Mouse (Mus musculus): ENCODE data around the gene Cxcl1. TPM values are rescaled to one million over a fixed set of nuclear protein-coding genes. Genes with fewer than 3 reads are reported as not detected.

The Cxcl1 gene
- polyA plus RNA-seq (2015; fragmentation: Nextera tagmentation; extraction: Ambion mirVana): 0.86 TPM in 1 of 2 replicates, not detected in the other

DNA sequence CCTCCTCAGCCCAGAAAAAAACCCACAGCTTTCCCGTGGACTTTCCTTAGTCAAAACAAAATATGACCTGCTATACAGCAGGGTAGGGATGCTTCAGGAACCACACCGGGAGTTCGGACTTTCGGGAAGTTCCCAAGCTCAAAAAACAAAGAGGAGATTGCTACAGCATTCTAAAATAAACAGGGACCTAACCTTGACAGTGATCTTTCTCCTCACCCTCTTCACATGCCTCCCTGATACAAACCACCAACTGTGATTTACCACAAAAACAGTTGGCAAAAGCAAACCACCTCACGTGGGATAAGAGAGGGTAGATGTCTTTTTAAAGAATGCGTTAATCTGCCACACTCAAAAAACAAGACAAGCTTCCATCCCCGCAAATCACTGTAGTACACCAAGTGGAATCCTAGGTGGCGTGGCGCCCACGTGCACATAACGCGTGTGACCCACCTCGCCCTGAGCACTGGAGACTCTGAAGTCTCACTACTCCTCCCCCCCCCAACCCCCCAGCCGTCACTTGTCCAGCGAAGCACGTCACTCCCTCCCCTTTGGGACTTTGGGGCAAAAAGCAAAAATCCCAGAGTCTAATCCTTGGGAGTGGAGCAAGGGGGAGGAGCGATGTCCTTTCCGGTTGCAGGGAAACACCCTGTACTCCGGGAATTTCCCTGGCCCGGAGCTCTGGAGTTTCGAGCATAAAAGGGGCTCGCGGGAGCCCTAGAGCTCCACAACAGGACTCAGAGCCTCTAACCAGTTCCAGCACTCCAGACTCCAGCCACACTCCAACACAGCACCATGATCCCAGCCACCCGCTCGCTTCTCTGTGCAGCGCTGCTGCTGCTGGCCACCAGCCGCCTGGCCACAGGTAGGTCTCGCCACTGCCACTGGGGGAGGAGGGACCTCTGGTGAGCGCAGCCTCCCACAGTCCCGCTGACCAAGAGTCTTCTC is at the start of gene Cxcl1:
Gene Cxcl1, plus strand, starts transcription at position 723 of the 945 bp plus-strand sequence.

DNA sequence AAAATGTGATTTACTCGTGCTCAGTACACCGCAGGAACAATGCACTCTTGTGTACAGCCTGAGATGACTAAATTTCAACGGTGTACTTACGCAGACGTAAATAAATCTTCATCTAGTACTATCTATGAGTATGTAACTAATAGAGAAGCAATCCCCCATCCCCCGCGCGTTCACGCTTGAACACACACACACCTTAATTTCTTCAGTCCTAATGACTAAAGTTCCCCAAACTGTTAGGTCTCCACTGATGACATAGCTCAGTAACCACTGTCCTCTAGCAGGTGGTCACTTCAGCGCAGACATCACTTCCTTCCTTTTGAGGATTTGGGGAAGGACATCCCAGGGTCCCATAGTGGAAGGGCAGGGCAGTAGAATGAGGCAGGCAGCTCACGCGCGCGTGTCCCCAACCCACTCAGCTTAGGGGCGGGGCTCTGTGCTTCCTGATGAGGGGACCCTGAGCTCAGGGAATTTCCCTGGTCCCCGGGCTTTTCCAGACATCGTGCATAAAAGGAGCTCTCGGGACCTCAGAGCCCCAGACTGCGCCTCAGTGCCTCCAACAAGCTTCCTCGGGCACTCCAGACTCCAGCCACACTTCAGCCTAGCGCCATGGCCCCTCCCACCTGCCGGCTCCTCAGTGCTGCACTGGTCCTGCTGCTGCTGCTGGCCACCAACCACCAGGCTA is 12.4 kb downstream of the Cxcl1 start, which contains the start of gene Cxcl2:
Gene Cxcl2, plus strand, starts transcription at position 533 of the 682 bp plus-strand sequence.

DNA sequence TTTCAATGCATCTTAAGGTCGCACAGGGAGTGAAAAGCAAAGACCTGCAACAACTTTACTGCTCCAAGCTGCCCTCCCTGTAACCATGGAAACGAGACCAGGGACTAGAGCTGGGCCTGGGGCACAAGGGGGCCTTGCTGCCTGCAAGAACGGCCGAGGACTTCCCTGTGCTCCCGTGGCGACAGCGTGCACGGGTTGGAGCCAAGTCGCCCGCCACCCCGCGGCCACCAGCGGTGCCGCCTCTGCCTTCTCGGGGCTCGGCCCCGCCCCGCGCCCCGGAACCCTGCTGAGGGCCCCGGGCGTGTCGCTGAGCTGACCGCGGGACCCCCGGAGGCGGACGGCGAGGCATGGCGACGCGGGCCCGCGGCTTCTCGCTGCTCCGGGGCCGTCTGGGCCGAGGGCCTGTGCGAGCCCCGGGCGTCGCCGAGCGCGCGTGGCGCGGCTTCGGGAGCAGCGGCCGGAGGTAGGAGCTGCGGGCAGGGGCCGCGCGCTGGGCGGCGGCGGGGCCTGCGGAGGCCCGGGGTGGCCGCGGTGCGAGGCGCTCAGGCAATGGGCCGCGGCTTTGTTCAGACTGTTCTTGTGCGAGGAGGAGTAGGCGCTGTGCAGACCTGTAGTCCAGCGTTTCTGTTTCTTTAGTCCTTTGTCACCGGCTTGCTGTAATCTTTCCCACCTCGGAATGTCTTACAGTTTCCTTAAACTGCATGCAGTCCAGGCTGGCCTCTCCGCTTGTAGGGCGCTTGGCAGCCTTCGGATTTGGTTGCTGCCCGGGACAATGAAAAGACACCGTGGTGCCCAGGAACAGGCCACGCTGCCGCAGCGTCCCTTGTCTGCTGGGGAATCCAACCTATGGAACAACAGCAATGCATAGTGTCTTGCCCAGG is 40.2 kb downstream of the Cxcl1 start, which contains the start of gene Mthfd2l:
Gene Mthfd2l, plus strand, starts transcription at position 147 of the 881 bp plus-strand sequence.

Other genes with a start within 250 kb of the Cxcl1 start
- 0.52 and 0.75 TPM in 2 replicates for gene Cxcl5, start 131.9 kb upstream of the Cxcl1 start, polyA plus RNA-seq (2015; fragmentation: Nextera tagmentation; extraction: Ambion mirVana)
- 0.52 and 0.71 TPM in 2 replicates for gene Ppbp, start 122.7 kb upstream of the Cxcl1 start, polyA plus RNA-seq (2015; fragmentation: Nextera tagmentation; extraction: Ambion mirVana)
- gene Pf4, start 118.8 kb upstream of the Cxcl1 start, polyA plus RNA-seq (2015; fragmentation: Nextera tagmentation; extraction: Ambion mirVana): 77.7 and 111 TPM in 2 replicates
- gene Cxcl3, start 105.1 kb upstream of the Cxcl1 start, polyA plus RNA-seq (2015; fragmentation: Nextera tagmentation; extraction: Ambion mirVana): 0.69 and 0.71 TPM in 2 replicates
- not detected in 2 replicates for gene Cxcl15, start 96.7 kb upstream of the Cxcl1 start, polyA plus RNA-seq (2015; fragmentation: Nextera tagmentation; extraction: Ambion mirVana)
- not detected in 2 replicates for gene Cxcl2, start 12.6 kb downstream of the Cxcl1 start, polyA plus RNA-seq (2015; fragmentation: Nextera tagmentation; extraction: Ambion mirVana)
- gene Mthfd2l, start 39.9 kb downstream of the Cxcl1 start, polyA plus RNA-seq (2015; fragmentation: Nextera tagmentation; extraction: Ambion mirVana): 85.9 and 88.7 TPM in 2 replicates
- 0.14 TPM in 1 of 2 replicates, not detected in the other for gene Epgn, start 136.2 kb downstream of the Cxcl1 start, polyA plus RNA-seq (2015; fragmentation: Nextera tagmentation; extraction: Ambion mirVana)
- 0.05 TPM in 1 of 2 replicates, not detected in the other for gene Ereg, start 183.4 kb downstream of the Cxcl1 start, polyA plus RNA-seq (2015; fragmentation: Nextera tagmentation; extraction: Ambion mirVana)
- 0.82 and 1.1 TPM in 2 replicates for gene Areg, start 248.4 kb downstream of the Cxcl1 start, polyA plus RNA-seq (2015; fragmentation: Nextera tagmentation; extraction: Ambion mirVana)